ENCODE assay signal across 18 mouse cellular contexts in genomic region chr10:108558812-108559606, GRCm38 (mm10).
A peak's percentile ranks its signal among the peaks of the same experiment; 100 is the strongest.
DNase-seq lines count a peak whose midpoint lies in the region; ATAC-seq and TF ChIP-seq lines count a peak whose summit lies in the region.
"Had no signal": no experiment of that assay in that cellular context is flagged by ENCODE, and none has a peak within 500 bp of the region (broad histone marks: within the 10 kb centered on the region; RNA-seq: fewer than 3 reads in every experiment).

No protein-coding gene starts in this region.

- H3K36me3 ChIP-seq in hindbrain, embryonic 13.5 days, result no peaks in the 10 kb centered on the region
- no peaks in the 10 kb centered on the region for H3K36me3 ChIP-seq in hindbrain, embryonic 16.5 days (ENCODE audit: control insufficient read depth, insufficient read depth, low read length)
- no peaks in the 10 kb centered on the region for H3K36me3 ChIP-seq in embryonic facial prominence, embryonic 14.5 days (ENCODE audit: control insufficient read depth, insufficient read depth, low read length)
- no peaks in the 10 kb centered on the region for H3K36me3 ChIP-seq in midbrain, embryonic 15.5 days (replicated peaks)
- H3K36me3 ChIP-seq in heart, adult 2 months (ENCODE audit: control insufficient read depth, insufficient read depth, low read length), result no peaks in the 10 kb centered on the region
- H3K36me3 ChIP-seq: heart, embryonic 12.5 days; liver, embryonic 12.5 days; midbrain, embryonic 12.5 days; stomach, embryonic 15.5 days had no signal

- TF ChIP-seq CTCF in heart, adult 2 months (IDR thresholded peaks at IDR 0.05), result no peak

- no peak for TF ChIP-seq EP300 in heart, adult 2 months (IDR thresholded peaks at IDR 0.05; ENCODE audit: insufficient read depth, low read depth, low read length)

- H3K79me2 ChIP-seq in heart, adult 2 months (replicated peaks; ENCODE audit: control insufficient read depth, insufficient read depth, low read length), result no peaks in the 10 kb centered on the region

- intact Hi-C loops in heart, adult 2 months (cut with DNase I), result no loop called here

- peak; percentile 57; the same call in 1 of the 2 replicates for ATAC-seq in hindbrain, embryonic 13.5 days (ENCODE audit: low FRiP score)
- no peak for ATAC-seq in hindbrain, embryonic 16.5 days
- no peak for ATAC-seq in embryonic facial prominence, embryonic 14.5 days (ENCODE audit: low read depth)
- ATAC-seq in midbrain, embryonic 15.5 days (replicated peaks), result peak; percentile 50
- ATAC-seq: activated CD4-positive, CD25-positive, alpha-beta regulatory T cell, adult 4 months; liver, embryonic 12.5 days; Patski had no signal

- no peak for TF ChIP-seq POLR2A in heart, adult 2 months (IDR thresholded peaks at IDR 0.05; ENCODE audit: insufficient read depth, low read depth, low read length)

- H3K4me1 ChIP-seq in hindbrain, embryonic 13.5 days (replicated peaks), result peaks cover 12% of the 10 kb centered on the region
- H3K4me1 ChIP-seq in hindbrain, embryonic 16.5 days (ENCODE audit: control insufficient read depth, insufficient read depth, low read depth, low read length), result no peaks in the 10 kb centered on the region
- H3K4me1 ChIP-seq in embryonic facial prominence, embryonic 14.5 days (ENCODE audit: control insufficient read depth, insufficient read depth, low read length), result no peaks in the 10 kb centered on the region
- peaks cover 12% of the 10 kb centered on the region for H3K4me1 ChIP-seq in midbrain, embryonic 15.5 days
- H3K4me1 ChIP-seq in heart, adult 2 months (ENCODE audit: control insufficient read depth, insufficient read depth, low read length), result no peaks in the 10 kb centered on the region
- H3K4me1 ChIP-seq: heart, embryonic 12.5 days; liver, embryonic 12.5 days; stomach, embryonic 15.5 days had no signal

- WGBS in hindbrain, embryonic 13.5 days, result 56% methylated on average over 19 of the region's 19 CpGs
- WGBS in hindbrain, embryonic 16.5 days, result 59% methylated on average over 19 of the region's 19 CpGs
- 67% methylated on average over 19 of the region's 19 CpGs for WGBS in embryonic facial prominence, embryonic 14.5 days
- WGBS in midbrain, embryonic 15.5 days, result 54% methylated on average over 19 of the region's 19 CpGs
- whole genome bisulfite sequencing in heart, adult 2 months, result 81% methylated on average over 19 of the region's 19 CpGs

- no peak overlapping the region for H3K9ac ChIP-seq in hindbrain, embryonic 13.5 days
- no peak overlapping the region for H3K9ac ChIP-seq in hindbrain, embryonic 16.5 days (ENCODE audit: low read depth, low read length)
- H3K9ac ChIP-seq in embryonic facial prominence, embryonic 14.5 days (ENCODE audit: low read depth, low read length), result no peak overlapping the region
- no peak overlapping the region for H3K9ac ChIP-seq in midbrain, embryonic 15.5 days
- no peak overlapping the region for H3K9ac ChIP-seq in heart, adult 2 months (ENCODE audit: low read depth, low read length)
- H3K9ac ChIP-seq: heart, embryonic 12.5 days; liver, embryonic 12.5 days; lung, embryonic 14.5 days; midbrain, embryonic 12.5 days; stomach, embryonic 15.5 days had no signal

- no peak overlapping the region for H3K4me3 ChIP-seq in hindbrain, embryonic 13.5 days
- H3K4me3 ChIP-seq in hindbrain, embryonic 16.5 days (ENCODE audit: low read length), result no peak overlapping the region
- H3K4me3 ChIP-seq in embryonic facial prominence, embryonic 14.5 days (ENCODE audit: low read depth, low read length), result no peak overlapping the region
- H3K4me3 ChIP-seq in midbrain, embryonic 15.5 days, result no peak overlapping the region
- H3K4me3 ChIP-seq in heart, adult 2 months, result no peak overlapping the region
- H3K4me3 ChIP-seq: erythroblast, embryonic 14.5 days; heart, embryonic 12.5 days; liver, embryonic 12.5 days; midbrain, embryonic 12.5 days; stomach, embryonic 15.5 days had no signal

- H3K9me3 ChIP-seq in hindbrain, embryonic 13.5 days, result no peaks in the 10 kb centered on the region
- no peaks in the 10 kb centered on the region for H3K9me3 ChIP-seq in hindbrain, embryonic 16.5 days (ENCODE audit: control insufficient read depth, low read length)
- H3K9me3 ChIP-seq in embryonic facial prominence, embryonic 14.5 days (ENCODE audit: control insufficient read depth, low read length), result no peaks in the 10 kb centered on the region
- no peaks in the 10 kb centered on the region for H3K9me3 ChIP-seq in midbrain, embryonic 15.5 days
- H3K9me3 ChIP-seq: heart, embryonic 12.5 days; liver, embryonic 12.5 days; midbrain, embryonic 12.5 days; stomach, embryonic 15.5 days had no signal

- no peaks in the 10 kb centered on the region for H3K27me3 ChIP-seq in hindbrain, embryonic 13.5 days
- H3K27me3 ChIP-seq in hindbrain, embryonic 16.5 days (replicated peaks; ENCODE audit: control insufficient read depth, insufficient read depth, low read length), result no peaks in the 10 kb centered on the region
- no peaks in the 10 kb centered on the region for H3K27me3 ChIP-seq in embryonic facial prominence, embryonic 14.5 days (replicated peaks; ENCODE audit: control insufficient read depth, insufficient read depth, low read length)
- no peaks in the 10 kb centered on the region for H3K27me3 ChIP-seq in midbrain, embryonic 15.5 days (replicated peaks)
- H3K27me3 ChIP-seq in heart, adult 2 months (ENCODE audit: control insufficient read depth, insufficient read depth, low read length), result no peaks in the 10 kb centered on the region
- H3K27me3 ChIP-seq: heart, embryonic 12.5 days; liver, embryonic 12.5 days; midbrain, embryonic 12.5 days; Patski; stomach, embryonic 15.5 days had no signal

- peak overlapping the region; percentile 27 for H3K27ac ChIP-seq in hindbrain, embryonic 13.5 days
- no peak overlapping the region for H3K27ac ChIP-seq in hindbrain, embryonic 16.5 days (ENCODE audit: low read depth, low read length)
- no peak overlapping the region for H3K27ac ChIP-seq in embryonic facial prominence, embryonic 14.5 days (replicated peaks; ENCODE audit: low read depth, low read length)
- peak overlapping the region; percentile 46 for H3K27ac ChIP-seq in midbrain, embryonic 15.5 days
- no peak overlapping the region for H3K27ac ChIP-seq in heart, adult 2 months
- H3K27ac ChIP-seq: liver, embryonic 12.5 days; midbrain, embryonic 12.5 days; stomach, embryonic 15.5 days had no signal

- peak; percentile 70 for DNase-seq in brain, adult 2 months (ENCODE audit: low read depth, low spot score)
- DNase-seq in embryonic facial prominence, embryonic 14.5 days (ENCODE audit: low spot score), result peak; percentile 35
- DNase-seq in heart, adult 2 months, result no peak
- DNase-seq in kidney, adult 18-20 months, result no peak
- DNase-seq: cerebellum, adult 11 months; cerebellum, postnatal 14 days; lung, embryonic 14.5 days; lung, postnatal 4 days had no signal

- no peak overlapping the region for H3K4me2 ChIP-seq in hindbrain, embryonic 13.5 days
- H3K4me2 ChIP-seq in hindbrain, embryonic 16.5 days (ENCODE audit: low read length), result no peak overlapping the region
- no peak overlapping the region for H3K4me2 ChIP-seq in embryonic facial prominence, embryonic 14.5 days (ENCODE audit: low read depth, low read length)
- H3K4me2 ChIP-seq in midbrain, embryonic 15.5 days, result no peak overlapping the region
- H3K4me2 ChIP-seq: heart, embryonic 12.5 days; liver, embryonic 12.5 days; lung, embryonic 14.5 days; midbrain, embryonic 12.5 days; stomach, embryonic 15.5 days had no signal

Comparison
In these comparisons a context has a peak if more than half of its experiments do, and no peak if none do; other contexts are left out.
1. ATAC-seq: peak in hindbrain, embryonic 13.5 days (single experiment) and midbrain, embryonic 15.5 days (single experiment); none in hindbrain, embryonic 16.5 days (single experiment) and embryonic facial prominence, embryonic 14.5 days (single experiment).
2. H3K27ac ChIP-seq: peak in hindbrain, embryonic 13.5 days (single experiment) and midbrain, embryonic 15.5 days (single experiment); none in hindbrain, embryonic 16.5 days (single experiment), embryonic facial prominence, embryonic 14.5 days (single experiment) and heart, adult 2 months (single experiment).
3. DNase-seq: peak in brain, adult 2 months (single experiment) and embryonic facial prominence, embryonic 14.5 days (single experiment); none in heart, adult 2 months (0 of 2) and kidney, adult 18-20 months (single experiment).